Mouse (Mus musculus) cerebellum, adult 9-11 months (tissue): ENCODE measurements around the gene Ppbp.

ENCODE experiments used
- DNase-seq: peaks from one replicate; pipeline ENCODE4 v3.0.0; 2022

Gene Ppbp

DNA sequence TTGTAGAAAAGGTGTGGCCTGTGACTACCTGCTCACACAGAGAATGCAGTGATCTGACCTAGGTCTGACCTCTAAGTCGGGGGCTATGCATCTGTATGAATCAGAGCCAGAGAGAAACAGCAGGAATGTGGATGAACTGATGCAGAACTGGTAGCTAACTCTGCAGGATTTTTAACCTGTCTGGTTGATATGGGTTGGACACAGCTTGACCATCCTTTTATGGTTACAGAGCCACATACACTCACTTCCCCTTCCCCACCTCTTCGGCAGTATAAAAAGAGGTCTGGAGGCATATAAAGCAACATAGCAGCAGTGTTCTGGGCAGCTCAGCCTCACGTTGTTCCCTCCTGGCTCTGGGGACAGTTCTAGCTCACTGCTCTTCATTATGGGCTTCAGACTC lies at the start of gene Ppbp:
Gene Ppbp, plus strand, starts transcription at position 301 of the 400 bp plus-strand sequence.
- DNase-seq: no peak

DNA sequence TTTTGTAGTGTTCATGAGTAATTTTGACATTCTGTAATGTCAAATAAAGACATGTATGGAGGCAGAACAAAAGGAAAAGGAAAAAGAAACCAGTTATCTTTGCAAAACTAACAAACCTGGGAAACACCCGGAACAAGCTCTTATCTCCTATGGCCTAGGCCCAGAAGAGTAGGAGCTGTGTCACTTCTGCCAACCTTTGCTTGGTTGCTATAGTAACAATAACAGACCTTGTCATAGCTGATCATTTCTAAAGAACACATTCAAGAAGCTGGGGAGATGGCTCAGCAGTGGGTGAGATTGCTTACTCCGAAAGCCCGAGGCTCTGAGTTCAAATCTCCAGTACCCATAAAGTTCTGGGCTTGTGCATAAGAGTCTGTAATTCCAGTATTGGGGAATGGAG lies 45.7 kb upstream of the Ppbp start:
- no peak for DNase-seq

DNA sequence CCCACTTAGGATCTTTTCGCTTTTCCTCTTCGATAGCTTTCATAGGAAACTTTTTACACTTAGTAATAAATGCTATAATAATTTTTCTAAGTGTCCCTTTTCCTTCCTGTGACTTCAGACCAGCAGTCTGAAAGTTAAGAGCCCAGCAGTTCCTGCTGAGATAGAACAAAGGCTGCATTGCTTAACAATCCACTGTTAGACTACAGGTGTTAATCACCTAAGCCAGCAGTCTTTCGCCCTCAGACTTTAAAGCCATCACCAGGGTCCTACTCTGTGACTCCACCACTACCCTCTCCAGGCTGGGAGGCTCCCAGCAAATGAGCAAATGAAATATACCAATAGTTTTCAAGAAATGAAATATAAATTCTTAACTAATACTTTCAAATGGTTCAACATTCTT lies 40.1 kb upstream of the Ppbp start:
- no peak for DNase-seq

DNA sequence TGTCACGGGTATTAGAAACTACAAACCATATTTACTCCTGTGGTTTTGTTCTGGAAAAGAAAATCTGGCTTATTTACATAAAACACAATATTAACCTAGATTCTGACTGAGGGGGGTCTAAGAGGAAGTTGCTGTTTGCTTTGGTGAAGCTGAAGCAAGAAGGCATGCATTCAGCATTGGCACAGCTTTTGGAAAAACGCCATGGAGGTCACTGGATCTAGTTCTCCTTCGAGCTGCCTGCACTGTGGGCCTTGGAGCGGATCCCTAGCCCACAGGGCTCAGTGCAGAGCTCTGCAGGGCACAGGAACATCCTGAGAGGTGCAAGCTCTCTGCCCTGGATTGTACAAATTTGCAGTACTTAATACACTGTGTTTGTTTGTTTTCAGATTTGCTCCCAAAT lies 36.8 kb upstream of the Ppbp start:
- DNase-seq: peak; percentile 68

DNA sequence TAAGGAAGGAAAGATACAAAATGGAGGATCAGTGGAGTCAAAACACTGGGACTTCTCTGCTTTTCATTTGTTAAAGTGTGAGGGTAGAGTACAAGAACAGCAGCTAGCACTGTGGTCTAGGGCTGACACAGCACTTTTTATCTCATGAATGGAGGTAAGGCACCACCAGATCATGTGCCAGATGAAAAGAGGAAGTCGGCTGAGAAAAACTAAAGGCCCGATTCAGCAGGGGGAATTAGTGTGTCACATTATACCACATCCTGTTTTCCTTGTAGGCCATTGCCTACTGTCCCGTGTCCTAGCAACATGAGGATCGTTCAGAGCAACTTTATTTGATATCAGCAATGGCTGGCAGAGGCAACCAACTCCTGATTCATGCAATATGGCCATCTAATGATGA lies 26.3 kb upstream of the Ppbp start:
- no peak for DNase-seq

DNA sequence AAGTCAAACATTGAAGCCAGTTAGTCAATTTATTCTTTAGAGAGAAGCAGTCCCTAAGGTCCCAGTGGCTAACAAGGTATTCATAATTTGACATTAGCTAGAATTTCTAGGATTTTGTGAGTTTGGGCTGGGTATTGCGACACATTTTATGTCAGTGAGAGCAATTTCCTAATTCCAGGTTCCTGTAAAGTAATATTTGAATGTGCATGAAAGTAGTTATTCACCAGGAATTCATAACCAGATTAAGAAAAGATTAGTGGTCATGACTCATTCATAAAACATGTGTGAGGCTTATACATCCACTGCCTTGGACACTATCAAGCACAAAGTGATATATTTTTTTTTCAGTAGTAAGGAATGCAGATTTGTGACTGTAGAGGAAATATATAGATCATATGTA lies 14.4 kb upstream of the Ppbp start:
- DNase-seq: no peak

DNA sequence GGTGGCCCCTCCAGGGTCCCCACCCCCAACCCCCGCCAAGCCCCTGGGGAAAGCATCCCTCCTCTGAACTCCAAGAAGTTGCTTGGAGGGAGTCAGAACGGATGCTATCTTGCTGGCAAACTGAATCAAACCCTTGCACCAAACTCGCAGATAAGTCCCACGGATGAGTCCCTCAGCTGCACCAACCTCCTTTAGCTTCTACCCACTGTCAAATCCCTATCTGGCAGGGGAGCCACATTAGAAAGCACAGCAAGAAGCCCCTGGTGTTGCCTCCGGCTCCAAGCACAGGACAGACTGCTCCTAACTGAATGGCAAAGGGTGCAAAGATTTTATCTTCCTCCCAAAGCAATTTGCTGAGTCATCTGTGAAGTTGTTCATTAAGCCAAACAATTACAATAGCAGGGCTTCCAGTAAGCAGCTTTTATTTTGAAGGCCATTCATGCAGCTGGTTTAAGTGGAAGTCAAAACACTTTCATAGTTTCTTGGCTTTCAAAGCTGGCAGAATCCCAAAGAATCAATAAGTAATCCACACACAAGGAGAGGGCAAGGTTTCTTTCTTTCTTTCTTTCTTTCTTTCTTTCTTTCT lies 10.2 kb upstream of the Ppbp start:
- no peak for DNase-seq

DNA sequence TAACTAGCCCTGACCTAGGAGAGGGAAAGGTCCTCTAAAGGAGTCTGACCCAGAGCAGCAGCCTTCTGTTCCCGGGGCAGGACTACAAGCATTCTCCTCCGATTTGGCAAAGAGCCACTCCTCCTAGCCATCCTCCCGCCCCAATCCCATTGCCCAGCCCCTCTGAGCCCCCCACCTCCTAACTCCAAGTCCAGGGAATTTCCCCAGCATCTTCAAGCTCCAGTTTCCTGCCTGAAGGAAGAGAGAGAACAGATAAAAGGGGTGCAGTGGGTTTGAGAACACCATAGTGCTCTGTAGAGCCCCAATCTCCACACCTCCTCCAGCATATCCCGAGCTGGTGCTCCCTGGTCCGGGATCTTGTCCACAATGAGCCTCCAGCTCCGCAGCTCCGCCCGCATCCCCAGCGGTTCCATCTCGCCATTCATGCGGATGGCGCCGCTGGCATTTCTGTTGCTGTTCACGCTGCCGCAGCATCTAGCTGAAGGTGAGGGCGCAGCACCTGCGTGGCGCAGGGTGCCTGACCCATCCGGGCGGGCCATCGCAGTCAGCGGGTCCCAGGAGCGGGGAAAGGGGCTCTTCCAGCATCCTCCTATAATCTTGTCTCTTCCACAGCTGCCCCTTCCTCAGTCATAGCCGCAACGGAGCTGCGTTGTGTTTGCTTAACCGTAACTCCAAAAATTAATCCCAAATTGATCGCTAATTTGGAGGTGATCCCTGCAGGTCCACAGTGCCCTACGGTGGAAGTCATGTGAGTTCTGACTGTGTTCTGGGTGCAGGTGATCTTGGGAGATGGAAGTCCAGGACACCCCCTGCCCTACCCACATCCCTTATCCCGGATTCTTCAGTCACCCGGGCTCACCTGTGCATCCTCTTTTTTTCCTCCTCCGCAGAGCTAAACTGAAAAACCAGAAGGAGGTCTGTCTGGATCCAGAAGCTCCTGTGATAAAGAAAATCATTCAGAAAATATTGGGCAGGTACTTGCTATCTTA lies 8.9 kb upstream of the Ppbp start, which contains the start of gene Cxcl5:
Gene Cxcl5, plus strand, starts transcription at position 284 of the 989 bp plus-strand sequence.
- no peak for DNase-seq

DNA sequence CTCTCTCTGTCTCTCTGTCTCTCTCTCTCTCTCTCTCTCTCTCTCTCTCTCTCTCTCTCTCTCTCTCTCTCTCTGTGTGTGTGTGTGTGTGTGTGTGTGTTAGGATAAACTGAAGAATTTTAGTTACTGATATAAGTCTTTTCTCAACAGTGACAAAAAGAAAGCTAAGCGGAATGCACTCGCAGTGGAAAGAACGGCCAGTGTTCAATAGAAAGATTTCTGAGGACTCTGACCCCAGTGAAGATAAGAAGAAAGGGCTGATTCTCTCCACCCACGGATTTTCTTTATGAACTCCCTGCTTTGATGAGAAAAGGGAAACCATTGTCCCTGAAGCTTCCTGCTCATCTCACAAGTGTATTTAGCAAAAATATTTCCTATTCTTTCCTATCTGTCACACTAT lies 8.0 kb upstream of the Ppbp start:
- no peak for DNase-seq

DNA sequence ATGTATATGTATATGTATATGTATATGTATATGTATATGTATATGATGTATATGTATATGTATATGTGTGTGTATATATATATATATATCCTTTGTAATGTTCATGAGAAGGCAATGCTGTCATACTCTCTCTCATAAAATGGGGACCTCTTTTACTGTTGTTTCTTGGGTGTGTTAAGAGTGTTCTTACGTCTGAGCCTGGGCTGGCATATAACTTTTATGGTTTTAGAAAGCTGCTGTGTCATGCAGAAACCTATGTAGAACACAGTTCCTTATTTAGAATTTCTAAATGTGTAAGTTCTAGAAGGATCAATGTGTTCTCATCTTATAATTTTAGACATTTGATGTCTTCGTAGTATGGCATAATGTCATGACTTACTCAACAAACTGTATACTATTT lies 7.5 kb upstream of the Ppbp start:
- DNase-seq: no peak

DNA sequence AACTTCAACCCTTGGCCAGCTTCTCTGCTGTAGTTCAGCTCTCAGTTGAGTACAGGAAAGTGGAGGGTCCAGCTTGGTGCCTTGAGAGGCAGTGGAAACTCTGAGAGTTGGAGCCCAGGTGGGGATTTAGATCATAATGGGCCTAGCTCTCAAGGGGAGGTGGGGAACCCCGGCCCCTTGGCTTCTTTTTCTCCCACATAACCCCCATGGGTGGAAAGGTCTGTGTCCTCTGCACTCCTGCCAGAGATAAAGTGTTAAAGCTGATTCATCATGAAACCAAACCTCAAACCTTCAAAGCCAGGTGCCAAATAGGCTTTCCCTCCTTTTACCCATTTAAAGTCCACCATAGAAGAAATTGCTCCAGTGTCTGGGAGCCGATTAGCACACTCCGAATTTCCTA lies 6.5 kb upstream of the Ppbp start:
- no peak for DNase-seq

DNA sequence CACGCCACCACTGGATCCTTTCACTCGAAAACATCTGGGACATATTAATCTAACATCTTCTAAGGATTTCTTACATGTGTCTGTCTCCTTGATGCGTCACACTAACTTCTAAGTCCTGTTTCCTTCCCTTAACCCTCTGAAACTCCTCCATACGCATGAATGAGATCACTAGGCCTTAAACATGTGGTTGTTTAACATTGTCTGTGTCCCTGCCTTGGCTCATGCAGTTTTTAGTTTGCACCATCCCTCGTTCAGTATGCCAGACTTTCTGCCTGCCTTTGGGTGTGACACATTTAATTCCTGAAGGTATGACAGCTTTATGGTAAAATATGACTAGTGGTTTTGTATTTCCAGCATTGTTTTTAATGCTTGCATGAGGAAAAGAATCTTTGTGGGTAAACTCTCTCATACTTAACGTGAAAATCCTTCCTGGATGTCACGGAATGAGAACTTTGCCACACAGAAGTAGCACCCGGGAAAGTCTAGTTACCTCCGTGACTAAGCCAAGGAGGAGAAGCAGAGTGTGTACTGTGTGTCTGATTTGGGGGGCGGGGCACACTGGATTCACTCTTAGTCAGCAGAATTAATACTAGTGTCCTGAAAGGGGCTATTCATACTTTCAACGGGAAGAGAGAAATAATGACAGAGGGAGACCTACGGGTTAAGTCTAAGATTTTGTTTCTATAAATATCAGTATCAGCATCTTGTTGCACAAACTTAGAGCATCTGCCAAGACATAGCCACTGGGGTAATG lies 4.2 kb upstream of the Ppbp start:
- no peak for DNase-seq

DNA sequence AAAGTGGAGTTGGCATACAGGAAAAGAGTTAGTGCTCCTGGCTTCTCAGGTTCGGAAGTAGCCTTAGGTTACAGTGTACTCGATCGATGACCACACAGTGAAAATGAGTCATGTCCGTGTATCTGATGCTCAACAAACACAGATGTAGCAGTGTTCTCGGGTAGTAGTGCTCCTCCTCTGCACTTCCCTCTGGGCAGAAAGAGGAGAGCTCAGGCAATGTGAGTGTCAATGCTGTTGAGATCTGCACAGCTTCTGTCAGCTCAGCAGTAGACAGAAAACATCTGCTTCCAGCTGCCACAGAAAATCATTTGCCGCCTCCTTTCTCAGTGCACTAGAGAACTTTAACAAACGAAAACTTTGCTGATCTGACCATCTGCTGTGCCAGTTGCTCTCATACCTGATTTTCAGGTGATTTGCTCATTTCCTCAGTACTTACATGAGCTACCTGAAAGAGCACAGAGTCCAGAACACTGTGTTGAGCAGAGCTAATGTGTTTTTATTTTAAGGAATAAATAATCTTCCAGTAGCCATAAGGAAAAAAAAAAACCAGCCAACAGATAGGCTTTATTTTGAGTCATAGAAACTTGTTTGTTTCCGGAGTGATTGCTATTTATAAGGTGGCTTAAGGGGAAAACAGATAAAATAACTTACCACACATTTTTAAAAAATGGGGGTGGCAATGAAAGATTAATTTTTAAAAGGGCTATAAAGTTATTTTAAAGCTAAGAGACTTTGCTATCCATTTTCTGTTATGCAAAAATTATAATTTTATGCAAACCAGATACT lies 2.3 kb upstream of the Ppbp start:
- no peak for DNase-seq

DNA sequence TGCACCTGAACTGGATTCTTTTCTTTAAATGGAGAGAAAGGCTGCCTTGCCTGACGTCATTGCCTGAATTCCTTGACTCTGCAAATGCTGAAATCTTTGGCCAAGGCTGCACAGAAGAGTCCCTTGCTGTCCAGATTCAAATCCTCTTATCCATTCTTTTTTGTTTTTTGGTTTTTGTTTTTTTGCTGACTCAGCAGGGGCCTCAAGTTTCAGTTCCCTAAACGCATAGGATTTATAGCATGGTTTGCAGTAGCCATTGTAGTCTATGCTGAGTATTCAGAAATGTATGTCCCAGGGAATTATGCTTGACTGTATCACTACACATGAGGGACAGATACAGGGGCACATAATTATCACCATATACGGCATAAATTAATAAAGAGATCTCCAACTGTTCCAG lies 3.1 kb downstream of the Ppbp start:
- no peak for DNase-seq

DNA sequence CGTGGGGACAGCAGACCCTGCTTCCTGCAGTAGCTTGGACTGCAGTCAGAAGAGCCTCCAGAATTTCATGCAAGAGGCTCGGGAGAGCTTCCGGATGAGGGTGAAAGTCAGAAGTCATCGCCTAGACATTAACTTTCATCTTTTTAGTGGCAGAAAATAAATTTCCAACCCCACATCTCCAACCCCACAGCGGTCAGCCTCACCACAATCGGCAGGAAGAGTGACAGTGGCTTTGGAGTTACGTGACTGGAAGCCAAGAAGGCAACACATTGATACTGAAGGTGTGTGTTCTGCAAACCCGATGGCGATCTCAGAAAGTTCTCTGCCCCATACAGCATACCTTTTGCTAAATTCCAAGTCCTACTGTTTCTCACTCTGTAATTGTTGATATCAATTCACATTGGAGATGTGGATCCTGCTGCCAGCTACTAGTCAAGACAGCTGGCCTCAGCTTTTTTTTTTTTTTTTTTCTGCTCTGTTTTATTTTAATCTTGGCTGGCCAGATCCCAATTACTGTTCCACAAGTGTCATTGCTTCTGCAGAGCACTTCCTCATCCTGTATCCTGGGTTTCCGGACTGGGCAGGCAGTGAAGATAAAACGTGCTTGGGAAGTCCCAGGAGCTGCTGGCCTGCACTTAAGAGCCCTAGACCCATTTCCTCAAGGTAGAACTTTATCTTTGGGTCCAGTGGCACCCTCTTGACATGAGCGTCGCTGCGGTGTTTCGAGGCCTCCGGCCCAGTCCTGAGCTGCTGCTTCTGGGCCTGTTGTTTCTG lies 3.7 kb downstream of the Ppbp start, which contains the start of gene Pf4:
Gene Pf4, plus strand, starts transcription at position 556 of the 774 bp plus-strand sequence.
- DNase-seq: no peak

DNA sequence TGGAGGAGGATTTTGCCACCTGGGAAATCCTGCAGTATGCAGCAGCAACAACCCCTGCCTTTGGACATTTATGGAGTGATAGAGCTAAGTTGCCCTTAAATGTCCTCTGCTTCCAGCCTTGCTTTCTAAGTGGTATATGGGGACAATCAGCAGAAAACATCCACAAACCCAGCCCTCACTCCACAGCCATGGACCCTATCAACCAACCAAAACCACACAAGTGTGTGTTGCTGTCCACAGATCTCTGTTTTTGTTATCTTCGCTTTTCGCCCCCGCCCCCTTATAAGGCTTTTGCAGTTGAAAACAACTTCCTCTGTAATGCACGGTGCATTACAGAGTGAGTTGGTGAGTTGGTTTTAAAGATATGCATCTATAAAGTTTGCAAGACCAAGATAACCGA lies 7.2 kb downstream of the Ppbp start:
- DNase-seq: no peak

DNA sequence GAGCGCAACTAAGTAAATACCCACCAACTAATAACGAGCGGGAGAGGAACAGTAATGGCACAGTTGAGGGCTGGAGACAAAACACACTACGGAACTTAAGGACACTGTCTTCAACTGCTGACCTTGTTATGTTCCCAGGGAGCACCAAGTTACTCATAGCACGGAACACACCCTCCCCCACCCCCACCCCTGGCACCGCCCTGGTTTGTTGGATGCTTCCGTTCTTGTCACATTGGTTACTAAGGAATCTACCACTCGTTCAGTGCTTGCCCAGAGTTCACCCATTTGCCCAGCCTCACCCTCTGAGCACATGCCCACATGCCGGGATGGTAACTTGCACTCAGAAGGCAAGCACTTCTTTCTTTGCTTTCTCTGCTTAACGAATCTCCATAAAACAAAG lies 9.3 kb downstream of the Ppbp start:
- DNase-seq: no peak

DNA sequence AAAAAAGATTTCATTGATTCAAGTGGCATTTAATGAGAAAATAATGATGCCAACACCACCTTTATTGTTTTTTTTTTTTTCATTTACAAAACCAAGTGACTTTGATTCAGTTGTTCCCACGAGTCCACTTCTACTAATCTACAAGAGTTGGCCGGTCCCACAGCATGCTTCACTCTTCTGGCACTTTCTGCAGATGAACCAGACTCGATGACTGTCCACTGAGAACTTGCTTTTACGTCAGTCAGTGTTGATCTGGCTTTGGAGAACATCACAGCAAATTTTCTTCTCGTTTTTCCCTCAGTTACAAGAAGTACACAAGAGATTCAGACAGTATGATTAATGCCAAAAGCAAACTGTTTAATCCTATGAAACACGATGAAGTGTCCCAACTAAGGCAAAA lies 10.5 kb downstream of the Ppbp start:
- DNase-seq: no peak

DNA sequence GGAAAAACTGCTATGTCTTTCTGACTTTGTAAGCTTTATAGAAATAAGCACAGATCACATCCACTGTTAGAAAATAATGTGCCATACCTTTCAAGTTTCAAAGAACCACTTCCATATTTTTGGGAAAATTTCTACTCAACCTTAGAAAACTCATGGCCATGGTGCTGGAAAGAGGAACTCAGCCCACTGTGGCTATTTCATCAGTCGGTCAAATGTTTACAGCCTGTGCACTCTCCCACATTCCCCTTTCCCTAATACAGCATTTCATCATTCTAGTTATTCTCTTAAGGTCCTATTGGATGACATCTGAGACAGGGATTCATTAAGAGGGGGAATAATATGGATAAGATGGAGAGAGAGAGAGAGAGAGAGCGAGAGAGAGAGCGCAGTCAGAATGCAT lies 15.4 kb downstream of the Ppbp start:
- no peak for DNase-seq

DNA sequence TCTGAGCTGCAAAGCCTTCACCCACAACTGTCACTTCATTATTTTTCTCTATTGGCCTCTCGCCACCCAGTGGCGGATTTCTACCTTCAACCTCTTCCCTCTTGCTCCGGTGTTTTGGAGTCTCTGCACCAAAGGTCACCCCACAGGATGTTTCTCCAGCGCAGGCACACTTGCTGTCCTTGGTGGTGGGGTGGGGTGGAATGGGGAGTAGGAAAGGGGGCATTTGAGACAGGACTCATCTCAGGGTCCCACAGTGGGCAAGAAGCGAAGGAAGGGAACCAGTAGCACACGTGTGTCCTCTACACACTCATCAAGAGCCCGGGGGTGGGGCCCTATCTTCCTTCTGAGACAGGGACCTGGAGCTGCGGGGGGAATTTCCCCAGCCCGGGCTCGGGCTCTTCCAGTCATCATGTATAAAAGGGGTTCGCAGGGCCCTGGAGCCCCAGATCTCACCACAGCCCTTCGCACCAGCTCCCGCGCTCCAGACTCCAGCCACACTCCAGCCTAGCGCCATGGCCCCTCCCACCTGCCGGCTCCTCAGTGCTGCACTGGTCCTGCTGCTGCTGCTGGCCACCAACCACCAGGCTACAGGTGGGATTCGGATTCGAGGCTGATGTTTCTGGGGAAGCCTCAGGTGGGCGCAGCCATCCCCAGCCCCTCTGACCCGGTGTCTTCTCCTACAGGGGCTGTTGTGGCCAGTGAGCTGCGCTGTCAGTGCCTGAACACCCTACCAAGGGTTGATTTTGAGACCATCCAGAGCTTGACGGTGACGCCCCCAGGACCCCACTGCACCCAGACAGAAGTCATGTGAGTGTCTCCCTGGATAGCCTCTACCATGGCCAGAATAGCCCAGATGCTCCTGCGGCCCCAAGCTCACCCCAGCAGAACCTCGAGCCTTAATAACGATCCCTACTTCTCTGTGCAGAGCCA lies 17.6 kb downstream of the Ppbp start, which contains the start of gene Cxcl3:
Gene Cxcl3, plus strand, starts transcription at position 445 of the 930 bp plus-strand sequence.
- DNase-seq: no peak

DNA sequence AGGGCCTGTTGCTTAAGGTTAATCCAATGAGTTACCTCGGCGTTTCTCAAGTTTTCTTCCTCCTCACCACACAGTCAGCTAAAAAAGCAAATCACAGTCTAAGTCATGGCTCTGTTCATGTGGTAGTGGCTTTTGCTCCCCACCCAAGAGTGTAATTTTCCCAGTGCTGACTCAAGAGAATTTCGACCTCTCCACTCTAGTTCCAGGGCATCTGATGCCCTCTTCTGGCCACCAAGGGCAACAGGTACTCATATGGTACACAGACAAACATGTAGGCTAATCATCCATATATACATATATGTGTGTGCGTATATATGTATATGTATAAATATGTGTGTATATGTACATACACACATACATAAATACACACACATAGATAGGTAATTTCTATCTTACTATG lies 19.8 kb downstream of the Ppbp start:
- DNase-seq: no peak
